Mouse (Mus musculus) E14TG2a.4 (cell line): ENCODE measurements around the gene Tmem106c.

Experiments
- CTCF ChIP-seq: conservative IDR thresholded peaks from 2 replicates; pipeline ENCODE4 v1.5.1; 2014; ENCODE audit warnings: low read length
- NANOG ChIP-seq: IDR thresholded peaks from 2 replicates; pipeline ENCODE4 v1.6.1; 2014; ENCODE audit warnings: borderline replicate concordance, low read length, mixed read lengths
- POU5F1 ChIP-seq: IDR thresholded peaks from 2 replicates; pipeline ENCODE4 v1.6.1; 2014; ENCODE audit warnings: low read length, borderline replicate concordance

- TF ChIP-seq CTCF = no peak
- no peak for TF ChIP-seq NANOG
- no peak for TF ChIP-seq POU5F1
These were observed 46.0 kb upstream of the Tmem106c start for GRCm38 (mm10) chr15:97917994-97918393.
